Mouse (Mus musculus) bone marrow, adult 2 months (tissue): ENCODE measurements around the gene Entpd6.

Source experiments
- CTCF ChIP-seq: fragments of 200-500 bp; IDR thresholded peaks from 2 replicates; pipeline ENCODE4 v1.5.1; 2011; ENCODE audit warnings: low read length, control low read depth; ENCODE audit not compliant: control insufficient read depth, insufficient read depth
- POLR2A ChIP-seq: fragments of 200-500 bp; IDR thresholded peaks from 2 replicates; pipeline ENCODE4 v1.6.1; 2011; ENCODE audit warnings: low read depth, mild to moderate bottlenecking, control low read depth, low read length, borderline replicate concordance; ENCODE audit not compliant: control insufficient read depth

DNA sequence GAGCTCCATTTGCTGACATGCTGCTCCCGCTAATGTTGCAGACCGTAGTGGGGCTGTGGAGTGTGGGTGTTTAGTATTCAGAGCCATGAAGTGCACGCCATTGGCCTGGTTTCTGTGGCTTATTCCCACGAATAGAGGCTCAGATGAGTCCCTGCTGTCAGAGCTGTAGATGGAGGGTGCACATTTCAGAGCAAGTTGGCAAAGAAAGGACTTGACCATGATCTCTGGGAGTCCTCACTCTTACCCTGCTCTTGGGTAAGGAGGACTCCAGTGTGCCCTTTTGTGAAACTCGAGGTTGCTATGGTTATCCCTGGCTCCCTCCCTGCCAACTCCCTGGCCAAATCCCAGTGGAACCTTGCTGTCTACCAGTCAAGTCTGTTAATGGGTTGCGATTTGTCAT is 59.5 kb downstream of the Entpd6 start:
- TF ChIP-seq CTCF (no peak), POLR2A (no peak)
